Mouse (Mus musculus) C2C12 (cell line): ENCODE results near the gene Slc16a10. TPM values are rescaled to one million over a fixed set of nuclear protein-coding genes. Genes with fewer than 3 reads are reported as not detected.

ENCODE experiments used
- H3K27me3 ChIP-seq: one replicate; pipeline ENCODE4 v1.6.1; 2011; ENCODE audit not compliant: control insufficient read depth, insufficient read depth, insufficient read length
- H3K36me3 ChIP-seq: one replicate; pipeline ENCODE4 v1.6.1; 2011; ENCODE audit not compliant: control insufficient read depth, insufficient read depth
- H3K4me3 ChIP-seq: one replicate; pipeline ENCODE4 v1.5.1; 2011; ENCODE audit warnings: mild to moderate bottlenecking, control low read depth; ENCODE audit not compliant: poor library complexity, insufficient read depth, severe bottlenecking
- H3K79me2 ChIP-seq: one replicate; pipeline ENCODE4 v1.6.1; 2011; ENCODE audit not compliant: control insufficient read depth, insufficient read depth
- H3K79me3 ChIP-seq: one replicate; pipeline ENCODE4 v1.6.1; 2011; ENCODE audit warnings: low read depth, control low read depth
- H3ac ChIP-seq: one replicate; pipeline ENCODE3; 2011; ENCODE audit warnings: low read depth; ENCODE audit not compliant: control insufficient read depth, insufficient read length
- CEBPB ChIP-seq: IDR thresholded peaks from one replicate; pipeline ENCODE4 v1.6.1; 2011; ENCODE audit warnings: low read depth, mild to moderate bottlenecking, control low read depth, moderate library complexity
- CTCF ChIP-seq: IDR thresholded peaks from one replicate; pipeline ENCODE4 v1.5.1; 2011; ENCODE audit not compliant: control insufficient read depth, insufficient read depth, insufficient read length
- FOSL1 ChIP-seq: IDR thresholded peaks from one replicate; pipeline ENCODE4 v1.8.0; 2011; ENCODE audit warnings: mild to moderate bottlenecking, low read length; ENCODE audit not compliant: poor library complexity, insufficient read depth, severe bottlenecking
- MAX ChIP-seq: IDR thresholded peaks from one replicate; pipeline ENCODE4 v1.6.1; 2011; ENCODE audit warnings: mild to moderate bottlenecking, control low read depth
- MYOD1 ChIP-seq: IDR thresholded peaks from one replicate; pipeline ENCODE4 v1.6.1; 2011; ENCODE audit warnings: low read depth; ENCODE audit not compliant: control insufficient read depth, insufficient read length
- MYOG ChIP-seq: IDR thresholded peaks from one replicate; pipeline ENCODE4 v1.6.1; 2011; ENCODE audit not compliant: control insufficient read depth, insufficient read length; ENCODE audit errors: extremely low read depth
- USF1 ChIP-seq: IDR thresholded peaks from one replicate; pipeline ENCODE4 v1.6.1; 2011; ENCODE audit warnings: low read depth, mild to moderate bottlenecking, control low read depth, moderate library complexity
- long read RNA-seq, 2 experiments: library from polyadenylated mRNA; unstranded; transcript quantifications; one replicate each; pipeline ENCODE4 v2.0.0; 2019 to 2020
- polyA plus RNA-seq: library from polyadenylated mRNA; unstranded; fragments of >200 nt; fragmentation: generic; extraction: Trizol; gene quantifications from one replicate; pipeline ENCODE4 v1.2.1, GENCODE M21; 2012; ENCODE audit warnings: missing spikeins

Gene Slc16a10
- polyA plus RNA-seq: 1.5 TPM
- long read RNA-seq, experiment 1: 0 reads
- long read RNA-seq, experiment 2: 0 reads

DNA sequence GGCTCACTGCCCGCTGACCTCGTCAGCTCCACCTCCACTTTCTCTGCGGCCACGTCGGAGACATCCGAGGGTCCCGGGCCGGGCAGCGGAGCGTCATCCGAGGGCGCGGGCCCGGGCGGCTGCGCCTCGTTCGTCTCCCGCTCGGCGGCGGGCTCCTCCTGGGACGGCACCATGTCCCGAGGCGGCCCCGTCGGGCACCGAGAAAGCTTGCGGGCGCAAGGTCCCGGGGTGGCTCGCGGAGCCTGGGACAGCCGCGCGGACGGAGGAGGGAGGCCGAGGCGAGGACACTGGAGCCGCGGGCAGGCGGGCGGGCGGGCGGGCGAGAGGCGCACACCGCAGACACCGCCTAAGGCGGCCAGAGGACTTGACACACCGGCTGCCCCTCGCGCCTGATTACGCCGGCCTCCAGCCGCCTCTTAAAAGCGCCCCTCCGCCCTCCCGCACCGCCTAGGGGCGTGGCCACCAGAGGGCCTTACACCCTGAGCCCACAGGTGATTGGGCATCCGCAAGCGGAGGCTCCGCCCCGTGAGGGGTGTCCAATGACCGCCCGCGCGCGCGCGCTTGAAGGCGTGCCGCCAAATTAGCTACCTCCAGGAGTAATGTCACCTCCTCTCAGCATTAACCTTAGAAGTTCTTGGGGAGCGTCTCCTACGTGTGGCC lies at the start of gene Slc16a10:
Gene Slc16a10 (minus strand): TSS at position 395 of the 660 bp plus-strand sequence.
- Histone ChIP-seq H3K27me3 (no peaks in the 10 kb centered on the region), H3ac (peak within 1 kb of the TSS; percentile 54), H3K79me3 (no peaks in the 10 kb centered on the region), H3K4me3 (peak within 1 kb of the TSS; percentile 30), H3K36me3 (no peaks in the 10 kb centered on the region), H3K79me2 (no peaks in the 10 kb centered on the region)
- TF ChIP-seq MAX (no peak), MYOD1 (no peak), USF1 (no peak), CEBPB (no peak), FOSL1 (no peak), MYOG (no peak), CTCF (no peak)

GRCm38 (mm10) chr10:40191338-40191979 lies 49.4 kb upstream of the Slc16a10 start:
- TF ChIP-seq MYOG (no peak), CTCF (no peak), USF1 (no peak), MAX (no peak), MYOD1 (no peak), FOSL1 (no peak), CEBPB (no peak)
- no peak overlapping the region for H3ac ChIP-seq
- H3K4me3 ChIP-seq: no peak overlapping the region

DNA sequence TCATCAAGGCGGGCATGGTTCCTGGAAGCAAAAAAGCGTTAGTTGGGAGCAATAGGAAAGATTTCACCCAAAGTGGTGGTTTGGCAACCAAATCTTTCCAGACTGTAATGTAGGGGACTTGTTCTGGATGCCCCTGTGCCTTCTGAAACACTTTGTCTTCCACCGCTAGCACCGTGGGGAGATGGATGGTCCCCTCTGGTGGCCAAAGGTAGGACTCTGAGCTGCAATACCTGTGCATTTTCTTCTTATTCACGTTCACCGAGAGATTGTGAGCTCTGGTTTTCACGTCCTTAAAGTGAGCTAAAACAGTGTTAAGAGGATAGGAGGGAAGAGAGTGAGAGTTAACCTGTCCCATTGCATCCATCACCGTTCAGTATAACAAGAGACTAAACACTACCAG lies 48.8 kb upstream of the Slc16a10 start:
- no peaks in the 10 kb centered on the region for H3K36me3 ChIP-seq
- H3ac ChIP-seq: no peak overlapping the region
- no peaks in the 10 kb centered on the region for H3K79me3 ChIP-seq
- no peak for TF ChIP-seq USF1
- TF ChIP-seq MYOG: no peak
- TF ChIP-seq CTCF: no peak
- no peaks in the 10 kb centered on the region for H3K79me2 ChIP-seq
- H3K27me3 ChIP-seq: no peaks in the 10 kb centered on the region
- no peak overlapping the region for H3K4me3 ChIP-seq

More at GRCm38 (mm10) chr10:40191338-40191979, 49.4 kb upstream of the Slc16a10 start:
- no peaks in the 10 kb centered on the region for H3K79me2 ChIP-seq
- no peaks in the 10 kb centered on the region for H3K27me3 ChIP-seq
- H3K36me3 ChIP-seq: no peaks in the 10 kb centered on the region
- no peaks in the 10 kb centered on the region for H3K79me3 ChIP-seq

DNA sequence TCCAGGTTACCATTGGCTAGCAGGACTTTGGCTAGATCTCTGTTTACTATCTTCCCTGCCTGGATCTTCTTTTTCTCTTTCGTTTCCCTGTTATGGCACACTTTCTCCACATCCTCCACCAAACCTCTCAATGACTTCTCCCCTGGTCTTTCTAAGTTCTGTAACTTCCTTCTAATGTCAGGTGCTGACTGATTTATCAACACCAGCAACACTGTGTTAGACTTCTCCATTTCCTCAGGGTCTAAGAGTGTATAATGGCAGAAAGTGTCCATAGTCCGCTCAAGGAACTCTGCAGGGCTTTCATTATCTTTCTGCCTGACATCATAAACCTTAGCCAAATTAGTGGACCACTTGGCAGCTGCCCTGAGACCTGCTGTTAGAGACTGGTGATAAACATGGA lies 47.6 kb upstream of the Slc16a10 start:
- H3K36me3 ChIP-seq: no peaks in the 10 kb centered on the region
- H3ac ChIP-seq: no peak overlapping the region
- no peaks in the 10 kb centered on the region for H3K79me3 ChIP-seq
- no peaks in the 10 kb centered on the region for H3K79me2 ChIP-seq
- no peak overlapping the region for H3K4me3 ChIP-seq
- TF ChIP-seq MYOG: no peak
- no peak for TF ChIP-seq CEBPB
- TF ChIP-seq MAX: no peak
- no peak for TF ChIP-seq CTCF
- no peak for TF ChIP-seq MYOD1
- no peak for TF ChIP-seq USF1
- TF ChIP-seq FOSL1: no peak
- no peaks in the 10 kb centered on the region for H3K27me3 ChIP-seq

GRCm38 (mm10) chr10:40188831-40189230 lies 46.8 kb upstream of the Slc16a10 start:
- no peak for TF ChIP-seq MAX
- H3K79me3 ChIP-seq: no peaks in the 10 kb centered on the region
- H3K79me2 ChIP-seq: no peaks in the 10 kb centered on the region
- no peaks in the 10 kb centered on the region for H3K27me3 ChIP-seq
- no peak overlapping the region for H3K4me3 ChIP-seq
- H3K36me3 ChIP-seq: no peaks in the 10 kb centered on the region
- H3ac ChIP-seq: no peak overlapping the region

GRCm38 (mm10) chr10:40185956-40186355 lies 43.9 kb upstream of the Slc16a10 start:
- no peak overlapping the region for H3K4me3 ChIP-seq
- no peaks in the 10 kb centered on the region for H3K79me3 ChIP-seq
- H3K36me3 ChIP-seq: no peaks in the 10 kb centered on the region
- H3K27me3 ChIP-seq: no peaks in the 10 kb centered on the region
- no peak overlapping the region for H3ac ChIP-seq
- H3K79me2 ChIP-seq: no peaks in the 10 kb centered on the region
- TF ChIP-seq FOSL1: no peak
- TF ChIP-seq MYOG: no peak
- no peak for TF ChIP-seq USF1
- no peak for TF ChIP-seq MAX
- no peak for TF ChIP-seq CEBPB
- TF ChIP-seq MYOD1: no peak
- TF ChIP-seq CTCF: no peak
